Mouse (Mus musculus) heart, adult 18-20 months (tissue): Measurements from ENCODE around the gene Lrsam1. TPM values are rescaled to one million over a fixed set of nuclear protein-coding genes. Genes with fewer than 3 reads are reported as not detected.
A peak's percentile ranks its signal among the peaks of the same experiment; 100 is the strongest.

ENCODE experiments used
- DNase-seq, 2 experiments: peaks; one replicate each; pipeline ENCODE4 v3.0.0; 2021 to 2022; ENCODE audit warnings: mixed read lengths in 1 of 2
- total RNA-seq, 2 experiments: library from RNA; stranded (reverse); gene quantifications; 2 replicates each; pipeline ENCODE4 v1.2.3; 2021

Gene Lrsam1
- total RNA-seq, 2 experiments from 2014 or later = 15.1 to 15.9 TPM

DNA sequence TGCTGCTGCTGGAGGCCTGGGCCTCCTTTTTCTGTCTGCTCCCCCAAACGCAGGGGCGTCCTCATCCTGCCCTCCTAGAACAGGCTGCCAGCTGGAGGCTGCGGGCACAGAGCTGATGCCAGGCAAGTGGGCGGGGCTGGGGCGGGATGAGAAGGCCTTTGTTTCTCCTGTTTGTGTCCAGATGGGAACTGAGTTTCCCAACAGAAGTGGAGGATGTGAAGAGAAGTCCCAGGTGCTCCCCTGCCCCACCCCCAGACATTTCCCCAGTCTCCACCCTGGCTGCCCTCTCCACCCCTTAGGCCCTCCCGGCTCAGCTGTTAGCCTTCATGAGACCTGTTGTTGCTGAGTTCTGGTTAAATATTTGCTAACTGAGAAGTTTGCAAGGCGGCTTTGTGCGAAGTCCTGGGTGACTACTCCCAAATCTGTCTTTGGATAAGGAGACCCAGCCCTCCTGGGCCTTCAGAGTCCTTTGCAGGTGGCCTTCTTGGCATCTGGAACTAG lies 65.8 kb downstream of the Lrsam1 start:
- DNase-seq = no peak

DNA sequence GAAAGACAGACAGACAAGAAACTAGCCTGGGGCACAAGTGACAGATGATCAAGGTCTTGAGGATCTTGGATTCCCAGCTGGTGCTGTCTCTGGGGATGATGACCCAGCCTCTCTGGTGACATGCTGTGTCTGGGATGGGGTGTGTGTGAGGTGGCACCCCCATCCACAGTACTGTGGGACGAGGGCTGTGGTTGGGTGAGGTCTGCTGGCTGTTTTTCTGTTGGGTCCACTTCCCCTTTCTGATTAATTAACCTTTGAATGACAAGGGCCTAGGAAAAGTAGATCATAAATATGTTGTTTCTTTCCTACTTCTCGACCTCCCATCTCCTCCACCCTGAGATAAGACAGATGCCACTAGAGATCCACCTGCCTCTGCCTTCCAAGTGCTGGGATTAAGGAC lies 67.3 kb downstream of the Lrsam1 start:
- DNase-seq = no peak

- DNase-seq = no peak
Observed at GRCm38 (mm10) chr2:32892490-32892889, 68.9 kb downstream of the Lrsam1 start.

DNA sequence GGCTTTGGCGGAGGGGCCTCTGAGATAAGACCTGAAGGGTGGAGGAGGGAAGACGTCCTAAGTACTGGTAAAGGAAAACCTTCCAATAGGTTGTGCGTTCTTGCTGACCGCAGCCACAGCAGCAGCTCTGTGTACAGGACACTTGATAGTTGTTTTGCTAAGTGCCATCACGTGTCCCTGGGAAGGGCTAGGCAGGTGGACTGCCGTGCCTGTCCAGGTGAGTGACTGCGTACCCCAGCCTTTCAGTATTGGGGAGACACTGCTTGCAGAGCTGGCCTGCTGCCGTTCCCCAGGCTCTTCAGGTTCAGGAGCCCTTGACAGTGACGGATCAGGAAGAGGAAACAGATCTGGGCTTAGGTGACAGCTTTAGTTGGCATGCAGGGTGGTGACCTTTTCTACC lies 70.1 kb downstream of the Lrsam1 start:
- no peak for DNase-seq

GRCm38 (mm10) chr2:32890280-32890679 lies 71.1 kb downstream of the Lrsam1 start:
- no peak for DNase-seq

- DNase-seq = no peak
Observed at GRCm38 (mm10) chr2:32888551-32888950, 72.9 kb downstream of the Lrsam1 start.

DNA sequence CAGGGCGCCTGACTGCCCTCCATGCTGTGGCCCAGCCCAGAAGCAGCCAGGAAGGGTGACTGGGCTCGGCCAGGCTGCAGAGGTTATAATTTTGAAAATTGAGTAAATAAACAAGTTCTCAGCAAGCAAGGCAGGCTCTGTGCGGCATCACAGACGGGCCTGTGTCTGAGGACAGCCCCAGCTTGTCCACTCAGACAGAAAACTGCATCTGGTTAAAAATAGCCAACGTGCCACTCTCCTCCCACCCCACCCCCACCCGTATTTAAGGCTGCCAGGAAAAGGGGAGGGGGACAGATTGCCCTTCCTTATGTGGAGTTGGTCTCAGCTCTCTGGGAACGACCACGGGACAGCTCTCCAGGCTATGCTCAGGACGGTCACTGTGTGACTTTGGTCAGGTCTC lies 73.4 kb downstream of the Lrsam1 start:
- DNase-seq = no peak

GRCm38 (mm10) chr2:32884745-32885144 lies 76.7 kb downstream of the Lrsam1 start:
- DNase-seq = no peak

GRCm38 (mm10) chr2:32882283-32883043 lies 79.0 kb downstream of the Lrsam1 start:
- DNase-seq = peak; percentile 62 to 66

DNA sequence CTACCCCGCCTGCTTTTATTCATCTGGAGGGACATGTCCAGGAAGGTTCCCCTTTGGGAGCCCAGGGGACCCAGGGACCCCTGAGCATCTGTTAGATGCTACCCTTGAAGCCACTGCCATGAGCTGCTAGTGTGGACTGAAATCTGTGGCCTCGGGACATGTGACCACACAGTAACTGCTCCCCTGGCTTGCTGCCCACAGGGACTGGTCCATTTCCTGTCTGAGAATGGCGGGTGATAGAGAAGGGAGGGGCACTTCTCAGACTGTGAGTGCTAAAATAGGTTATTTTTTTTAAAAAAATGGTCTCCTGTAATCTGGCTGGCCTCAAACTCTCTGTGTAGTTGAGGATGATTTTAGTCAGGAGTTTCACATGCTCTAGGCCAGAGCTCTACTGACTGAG lies 79.7 kb downstream of the Lrsam1 start:
- peak; percentile 89 to 92 for DNase-seq

DNA sequence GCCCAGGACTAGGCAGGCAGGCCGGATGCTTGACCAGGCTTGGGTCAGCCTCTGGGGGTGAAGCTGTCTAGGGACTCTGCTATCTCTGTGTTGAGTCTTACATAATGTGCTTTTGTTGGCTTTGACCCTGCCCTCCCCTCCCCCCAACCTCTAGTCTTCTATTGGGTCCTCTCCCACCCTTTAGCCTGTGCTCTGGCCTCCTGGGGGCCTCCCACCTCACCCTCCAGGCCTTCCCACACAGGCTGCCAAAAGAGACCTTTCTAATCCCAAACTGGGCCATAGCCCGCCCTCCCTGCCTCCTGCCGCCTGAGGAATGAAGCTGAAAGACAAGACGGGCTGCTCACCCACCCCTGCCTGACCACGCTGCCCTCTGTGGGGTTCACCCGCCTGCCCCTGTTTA lies 80.4 kb downstream of the Lrsam1 start:
- peak in 1 of 2 experiments; percentile 60 for DNase-seq

DNA sequence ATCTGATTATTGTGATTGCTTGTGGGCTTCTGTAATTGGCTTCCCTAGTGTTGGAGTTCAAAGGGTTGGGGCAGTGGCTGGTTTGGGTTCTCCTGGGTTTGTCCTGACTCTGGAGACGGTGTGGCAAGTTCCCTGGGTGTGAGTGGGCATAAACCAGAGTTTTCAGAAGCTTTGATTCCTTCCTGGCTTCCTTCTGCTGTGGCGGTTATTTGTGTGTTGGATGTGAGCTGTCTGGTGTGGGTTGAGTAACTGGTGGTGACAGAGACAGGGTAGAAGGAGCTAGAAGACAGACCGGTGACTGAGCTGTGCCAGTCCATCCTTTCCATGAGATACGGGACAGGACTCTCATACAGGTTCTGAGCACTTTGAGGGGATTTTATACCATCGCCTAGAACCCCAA lies 81.8 kb downstream of the Lrsam1 start:
- no peak for DNase-seq

DNA sequence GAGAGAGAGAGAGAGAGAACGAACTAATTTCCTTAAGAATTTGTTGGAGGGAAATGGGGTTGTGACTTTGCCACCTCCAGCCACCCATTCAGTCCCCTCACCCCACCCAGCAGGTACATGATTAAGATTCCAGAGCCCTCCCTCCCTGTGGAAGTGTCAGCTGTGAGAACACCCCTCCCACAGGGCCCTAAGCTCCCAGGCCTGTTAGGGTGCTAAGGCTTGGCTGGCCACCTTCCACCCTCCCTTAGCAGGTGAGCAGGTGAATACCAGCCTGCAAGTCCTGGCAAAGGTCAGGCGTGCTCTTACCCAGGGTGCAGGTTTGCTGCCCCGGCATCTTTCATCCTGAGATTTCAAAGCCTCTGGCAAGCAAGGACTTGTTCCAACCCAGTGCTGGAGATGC lies 83.0 kb downstream of the Lrsam1 start:
- DNase-seq = no peak

DNA sequence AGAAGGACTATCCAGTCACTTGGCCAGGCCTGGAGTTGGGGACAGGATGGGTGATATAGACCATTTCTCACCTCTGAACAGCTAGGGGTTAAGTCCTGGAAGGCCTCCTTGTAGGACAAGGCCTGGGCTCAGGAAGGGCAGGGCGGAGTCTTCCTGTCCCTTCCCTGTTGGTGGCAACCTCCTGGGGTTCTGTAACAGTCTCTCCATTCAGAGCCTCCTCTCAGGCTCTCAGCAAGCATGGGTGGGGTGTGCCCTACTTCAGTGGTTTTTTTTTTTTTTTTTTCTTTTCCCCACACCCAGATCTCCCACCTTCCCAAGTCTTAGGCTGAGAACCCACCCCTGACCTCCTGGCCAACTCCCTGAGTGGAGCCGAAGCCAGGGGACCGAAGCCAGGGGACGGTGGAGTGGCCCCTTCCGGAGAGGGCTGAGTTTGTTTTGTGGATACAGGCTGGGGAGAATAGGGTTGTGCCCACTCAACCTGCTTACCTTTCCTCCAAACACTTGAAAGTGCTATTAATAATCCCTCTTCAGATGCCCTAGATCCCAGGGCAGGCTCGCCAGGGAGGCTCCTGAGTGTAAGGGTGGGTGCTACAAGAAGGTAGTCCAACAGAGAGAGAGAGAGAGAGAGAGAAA lies 83.5 kb downstream of the Lrsam1 start:
- DNase-seq = peak in 1 of 2 experiments; percentile 51

DNA sequence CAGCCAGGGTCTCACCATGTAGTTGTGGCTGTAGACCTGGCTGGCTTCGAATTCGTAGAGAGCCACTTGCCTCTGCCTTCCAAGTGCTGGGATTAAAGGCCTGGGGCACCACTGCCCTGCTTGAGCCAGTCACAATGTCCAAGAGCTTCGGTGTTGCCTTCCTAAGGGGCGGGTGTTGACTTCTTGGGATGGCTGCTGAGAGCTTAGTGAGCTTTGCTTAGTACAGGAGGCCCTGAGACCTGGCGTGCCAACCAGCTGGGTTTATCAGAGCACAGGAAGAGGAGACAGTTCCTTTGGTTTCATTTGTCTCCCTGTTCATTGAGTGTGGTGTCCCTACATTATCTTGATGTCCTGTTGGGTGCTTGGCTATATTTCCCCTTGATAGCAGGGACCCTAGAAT lies 84.1 kb downstream of the Lrsam1 start:
- DNase-seq = peak in 1 of 2 experiments; percentile 43

DNA sequence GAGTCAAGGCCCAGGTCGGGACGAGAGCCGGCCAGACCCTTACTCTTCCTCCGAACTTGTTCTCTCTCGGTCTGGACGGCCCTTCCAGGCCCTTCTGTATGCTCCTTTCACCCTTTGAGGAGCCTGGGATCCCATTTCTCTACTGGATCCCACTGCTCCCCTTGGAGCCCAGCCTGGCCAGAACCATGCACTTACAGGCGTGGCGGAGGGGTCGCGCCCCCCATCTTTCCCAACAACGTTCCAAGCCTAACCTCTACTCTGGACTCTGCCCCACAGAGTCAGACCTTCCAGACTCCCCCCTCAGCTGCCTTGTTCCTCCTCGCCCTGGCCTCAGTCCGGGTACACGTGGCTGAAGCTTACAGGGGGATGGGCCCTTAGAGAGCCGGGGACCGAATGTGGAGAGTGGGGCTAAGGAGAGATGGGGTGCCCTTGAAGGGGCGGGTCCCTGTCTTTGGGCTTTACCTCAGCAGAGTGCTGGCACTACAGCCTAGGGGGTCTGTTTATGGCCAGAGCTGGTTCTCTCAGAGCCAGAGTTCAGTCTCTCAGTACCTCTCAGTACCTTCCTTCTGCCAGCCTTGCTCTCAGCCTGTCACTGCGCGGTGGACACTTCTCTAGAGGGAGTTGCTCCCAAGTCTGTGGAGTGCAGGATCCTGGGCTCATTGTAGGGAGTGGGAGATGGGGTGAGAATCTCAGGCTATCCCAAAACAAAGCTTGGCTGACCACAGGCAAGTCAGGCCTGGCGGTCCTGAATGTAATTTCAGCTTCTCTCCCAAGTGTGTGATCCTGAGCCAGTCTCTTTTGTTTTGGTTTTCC lies 84.7 kb downstream of the Lrsam1 start:
- DNase-seq = peak; percentile 31 to 54

- peak; percentile 92 for DNase-seq
Observed at GRCm38 (mm10) chr2:32875675-32876489, 85.5 kb downstream of the Lrsam1 start, which contains the start of gene Fam129b. TSS of gene Fam129b (plus strand) at chr2:32876114.
